23 mouse cellular contexts compared by ENCODE assay signal in the genomic region with DNA sequence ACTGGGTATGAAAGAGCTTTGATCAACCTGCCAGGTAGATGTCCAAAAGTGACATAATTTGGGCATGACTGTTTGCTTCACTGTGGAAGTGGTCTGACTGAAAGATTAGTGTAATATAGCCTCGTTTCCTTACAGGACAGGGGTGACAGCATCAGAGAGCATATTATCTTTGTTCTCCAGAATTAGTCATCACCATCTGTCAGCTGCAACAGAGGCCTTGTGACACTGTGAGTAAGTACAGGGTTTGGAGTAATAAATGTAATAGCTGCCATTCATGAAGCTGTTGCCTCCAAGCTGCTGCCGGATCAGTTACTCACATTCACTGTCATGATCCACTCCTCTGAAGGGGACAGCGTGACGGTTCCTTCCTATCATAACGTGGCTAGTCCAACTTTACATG.
DNase-seq lines count a peak whose midpoint lies in the region; ATAC-seq lines count a peak whose summit lies in the region.
"Had no signal": no experiment of that assay in that cellular context is flagged by ENCODE, and none has a peak within 500 bp of the region (broad histone marks: within the 10 kb centered on the region; RNA-seq: fewer than 3 reads in every experiment).

No protein-coding gene starts in this region.

- H3K9ac ChIP-seq in intestine, embryonic 16.5 days (ENCODE audit: low read depth, low read length): no peak overlapping the region
- no peak overlapping the region for H3K9ac ChIP-seq in hindbrain, embryonic 11.5 days (ENCODE audit: low read depth, low read length)
- no peak overlapping the region for H3K9ac ChIP-seq in heart, embryonic 11.5 days (ENCODE audit: low read depth, low read length)
- H3K9ac ChIP-seq: limb, embryonic 13.5 days; liver, embryonic 12.5 days; midbrain, embryonic 13.5 days had no signal

- ATAC-seq in intestine, embryonic 16.5 days: peak; percentile 48; the same call in 1 of the 2 replicates
- no peak for ATAC-seq in hindbrain, embryonic 11.5 days (ENCODE audit: low FRiP score)
- ATAC-seq in heart, embryonic 11.5 days (replicated peaks; ENCODE audit: insufficient number of reproducible peaks, low FRiP score, low TSS enrichment): no peak
- ATAC-seq: hindbrain, embryonic 16.5 days; liver, embryonic 12.5 days; midbrain, embryonic 13.5 days had no signal

- H3K4me1 ChIP-seq in intestine, embryonic 16.5 days (ENCODE audit: control insufficient read depth, insufficient read depth, low read length): no peaks in the 10 kb centered on the region
- H3K4me1 ChIP-seq in hindbrain, embryonic 11.5 days (replicated peaks; ENCODE audit: control insufficient read depth, insufficient read depth, low read length): no peaks in the 10 kb centered on the region
- H3K4me1 ChIP-seq in heart, embryonic 11.5 days (ENCODE audit: control insufficient read depth, insufficient read depth, low read length): no peaks in the 10 kb centered on the region
- H3K4me1 ChIP-seq: forebrain, embryonic 10.5 days; limb, embryonic 13.5 days; liver, embryonic 12.5 days; megakaryocyte, embryonic 14.5 days; midbrain, embryonic 13.5 days had no signal

- H3K9me3 ChIP-seq in intestine, embryonic 16.5 days (ENCODE audit: control insufficient read depth, low read length): no peaks in the 10 kb centered on the region
- no peaks in the 10 kb centered on the region for H3K9me3 ChIP-seq in hindbrain, embryonic 11.5 days (ENCODE audit: control insufficient read depth, low read length)
- H3K9me3 ChIP-seq in heart, embryonic 11.5 days (replicated peaks; ENCODE audit: control insufficient read depth, low read length): no peaks in the 10 kb centered on the region
- H3K9me3 ChIP-seq: forebrain, embryonic 10.5 days; limb, embryonic 13.5 days; midbrain, embryonic 13.5 days had no signal

- WGBS in intestine, embryonic 16.5 days: 72% methylated on average over 5 of the region's 5 CpGs
- 82% methylated on average over 5 of the region's 5 CpGs for WGBS in hindbrain, embryonic 11.5 days
- WGBS in heart, embryonic 11.5 days (ENCODE audit: insufficient replicate concordance): 75% methylated on average over 5 of the region's 5 CpGs

- no peak overlapping the region for H3K4me2 ChIP-seq in intestine, embryonic 16.5 days (ENCODE audit: low read depth, low read length)
- no peak overlapping the region for H3K4me2 ChIP-seq in hindbrain, embryonic 11.5 days (replicated peaks; ENCODE audit: low read depth, low read length)
- H3K4me2 ChIP-seq in heart, embryonic 11.5 days: no peak overlapping the region
- H3K4me2 ChIP-seq: limb, embryonic 13.5 days; liver, embryonic 12.5 days; midbrain, embryonic 13.5 days had no signal

- no peaks in the 10 kb centered on the region for H3K27me3 ChIP-seq in intestine, embryonic 16.5 days (replicated peaks; ENCODE audit: control insufficient read depth, insufficient read depth, low read length)
- no peaks in the 10 kb centered on the region for H3K27me3 ChIP-seq in hindbrain, embryonic 11.5 days (ENCODE audit: control insufficient read depth, insufficient read depth, low read length)
- H3K27me3 ChIP-seq in heart, embryonic 11.5 days (ENCODE audit: control insufficient read depth, insufficient read depth, low read length): no peaks in the 10 kb centered on the region
- H3K27me3 ChIP-seq: limb, embryonic 13.5 days; liver, embryonic 12.5 days; megakaryocyte, embryonic 14.5 days; midbrain, embryonic 13.5 days had no signal

- no peak overlapping the region for H3K27ac ChIP-seq in intestine, embryonic 16.5 days (ENCODE audit: low read length)
- H3K27ac ChIP-seq in hindbrain, embryonic 11.5 days (ENCODE audit: low read depth, low read length): no peak overlapping the region
- no peak overlapping the region for H3K27ac ChIP-seq in heart, embryonic 11.5 days (ENCODE audit: low read depth, low read length)
- H3K27ac ChIP-seq: forebrain, embryonic 10.5 days; heart, adult 2 months; kidney, postnatal 0 days; limb, embryonic 13.5 days; liver, embryonic 12.5 days; midbrain, embryonic 13.5 days had no signal

- DNase-seq in adrenal gland, adult 2 months: peak; percentile 8
- no peak for DNase-seq in adrenal gland, postnatal 25 days
- DNase-seq in Muller cell, postnatal 12 days (ENCODE audit: inconsistent ontology term): peak; percentile 38
- DNase-seq in layer of hippocampus, adult 9-11 months: peak; percentile 64
- DNase-seq in hindbrain, embryonic 11.5 days (ENCODE audit: low spot score): no peak
- no peak for DNase-seq in left cerebral cortex, adult 8-10 months (ENCODE audit: low spot score in 2 of 2)
- DNase-seq: adrenal gland, postnatal 36 days; cerebellum, adult 11-12 months; cerebellum, postnatal 10 days; gastrocnemius, postnatal 25 days; heart, adult 2 months; kidney, adult 18-20 months; lung, adult 2 months; thymus, postnatal 14 days had no signal

- no peaks in the 10 kb centered on the region for H3K36me3 ChIP-seq in intestine, embryonic 16.5 days (ENCODE audit: control insufficient read depth, insufficient read depth, low read length)
- H3K36me3 ChIP-seq in hindbrain, embryonic 11.5 days (ENCODE audit: control insufficient read depth, insufficient read depth, low read length): no peaks in the 10 kb centered on the region
- no peaks in the 10 kb centered on the region for H3K36me3 ChIP-seq in heart, embryonic 11.5 days (ENCODE audit: control insufficient read depth, insufficient read depth, low read length)
- H3K36me3 ChIP-seq: forebrain, embryonic 10.5 days; limb, embryonic 13.5 days; liver, embryonic 12.5 days; midbrain, embryonic 13.5 days had no signal

- no peak overlapping the region for H3K4me3 ChIP-seq in intestine, embryonic 16.5 days (ENCODE audit: low read length)
- no peak overlapping the region for H3K4me3 ChIP-seq in hindbrain, embryonic 11.5 days (ENCODE audit: low read depth, low read length)
- H3K4me3 ChIP-seq in heart, embryonic 11.5 days (ENCODE audit: low read depth, low read length): no peak overlapping the region
- H3K4me3 ChIP-seq: forebrain, embryonic 10.5 days; heart, adult 2 months; limb, embryonic 13.5 days; liver, embryonic 12.5 days; megakaryocyte, embryonic 14.5 days; midbrain, embryonic 13.5 days had no signal

Comparison
In these comparisons a context has a peak if more than half of its experiments do, and no peak if none do; other contexts are left out.
1. DNase-seq: peak in adrenal gland, adult 2 months (single experiment), Muller cell, postnatal 12 days (single experiment) and layer of hippocampus, adult 9-11 months (single experiment); none in adrenal gland, postnatal 25 days (single experiment), hindbrain, embryonic 11.5 days (single experiment) and left cerebral cortex, adult 8-10 months (0 of 2).